Mouse (Mus musculus) kidney, adult 2 months (tissue): Measurements from ENCODE around the gene Apobec4.

Source experiments
- CTCF ChIP-seq: fragments of 200-500 bp; conservative IDR thresholded peaks from 2 replicates; pipeline ENCODE4 v1.5.1; 2011; ENCODE audit warnings: low read depth, mild to moderate bottlenecking, control low read depth, low read length, moderate library complexity, mixed read lengths; ENCODE audit not compliant: insufficient read depth, insufficient read length
- POLR2A ChIP-seq: fragments of 200-500 bp; IDR thresholded peaks from one replicate; pipeline ENCODE4 v1.6.1; 2011; ENCODE audit warnings: low read depth, low read length, control low read depth

- no peak for TF ChIP-seq CTCF
- no peak for TF ChIP-seq POLR2A
Measured at GRCm38 (mm10) chr1:152799897-152800296, 49.5 kb downstream of the Apobec4 start, which contains the start of gene Ncf2.
